Mouse (Mus musculus) bone marrow, adult 2 months (tissue): ENCODE data around the gene Gpd1l.

ENCODE experiments used
- CTCF ChIP-seq: fragments of 200-500 bp; IDR thresholded peaks from 2 replicates; pipeline ENCODE4 v1.5.1; 2011; ENCODE audit warnings: low read length, control low read depth; ENCODE audit not compliant: control insufficient read depth, insufficient read depth
- POLR2A ChIP-seq: fragments of 200-500 bp; IDR thresholded peaks from 2 replicates; pipeline ENCODE4 v1.6.1; 2011; ENCODE audit warnings: low read depth, mild to moderate bottlenecking, control low read depth, low read length, borderline replicate concordance; ENCODE audit not compliant: control insufficient read depth

DNA sequence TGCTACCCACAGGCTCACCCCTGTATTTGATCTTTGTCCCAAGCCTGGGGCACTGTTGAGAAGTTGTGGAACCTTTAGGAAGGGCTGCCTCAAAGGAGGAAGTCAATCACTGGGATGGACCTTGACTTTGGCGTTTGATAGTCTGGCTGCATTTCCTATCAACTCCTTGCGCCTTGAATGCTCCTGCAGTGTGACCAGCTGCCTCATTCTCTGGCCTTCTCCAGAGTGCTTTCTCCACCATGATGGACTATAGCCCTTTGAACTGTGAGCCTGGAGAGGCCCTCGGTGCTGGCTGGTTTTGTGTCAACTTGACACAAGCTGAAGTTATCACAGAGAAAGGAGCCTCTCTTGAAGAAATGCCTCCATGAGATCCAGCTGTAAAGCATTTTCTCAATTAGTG lies 10.9 kb upstream of the Gpd1l start:
- no peak for TF ChIP-seq CTCF
- TF ChIP-seq POLR2A = no peak
